Mouse (Mus musculus) forebrain, embryonic 13.5 days (tissue): ENCODE measurements around the gene Nbl1. TPM values are rescaled to one million over a fixed set of nuclear protein-coding genes. Genes with fewer than 3 reads are reported as not detected.

Experiments used
- ATAC-seq: fragments of 200-750 bp; cut with Nextera tagmentation; 2 replicates; pipeline ENCODE4 v1.8.0; 2017
- H3K27ac ChIP-seq: fragments of 300-500 bp; sonication (generic); 2 replicates; pipeline ENCODE4 v1.5.1; 2015; ENCODE audit warnings: inconsistent platforms, mild to moderate bottlenecking, moderate library complexity
- H3K27me3 ChIP-seq: fragments of 300-500 bp; sonication (generic); 2 replicates; pipeline ENCODE4 v1.6.1; 2015; ENCODE audit warnings: mild to moderate bottlenecking, inconsistent platforms
- H3K36me3 ChIP-seq: fragments of 300-500 bp; sonication (generic); 2 replicates; pipeline ENCODE4 v1.6.1; 2015; ENCODE audit warnings: mild to moderate bottlenecking, inconsistent platforms; ENCODE audit not compliant: poor library complexity, severe bottlenecking
- H3K4me1 ChIP-seq: fragments of 300-500 bp; sonication (generic); 2 replicates; pipeline ENCODE4 v1.6.1; 2015; ENCODE audit warnings: inconsistent platforms
- H3K4me2 ChIP-seq: fragments of 300-500 bp; sonication (generic); 2 replicates; pipeline ENCODE4 v1.6.1; 2015; ENCODE audit warnings: inconsistent platforms, mild to moderate bottlenecking, moderate library complexity
- H3K4me3 ChIP-seq: fragments of 300-500 bp; sonication (generic); 2 replicates; pipeline ENCODE4 v1.5.1; 2015; ENCODE audit warnings: mild to moderate bottlenecking, inconsistent platforms
- H3K9ac ChIP-seq: fragments of 300-500 bp; sonication (generic); 2 replicates; pipeline ENCODE4 v1.6.1; 2015; ENCODE audit warnings: mild to moderate bottlenecking, inconsistent platforms
- H3K9me3 ChIP-seq: fragments of 300-500 bp; sonication (generic); replicated peaks from 2 replicates; pipeline ENCODE4 v1.6.1; 2016; ENCODE audit warnings: inconsistent platforms
- WGBS: fragments of 180-500 bp; shearing (Covaris S2); methylation state at CpG from one replicate; pipeline ENCODE4 v1.1.7; 2015; 5-methylcytosine and 5-hydroxymethylcytosine counted together
- polyA plus RNA-seq: library from polyadenylated mRNA; unstranded; fragments of >200 nt; fragmentation: Nextera tagmentation; extraction: Ambion mirVana; gene quantifications from 2 replicates; pipeline ENCODE4 v1.2.1, GENCODE M21; 2015

Gene Nbl1
- polyA plus RNA-seq, 1 experiment from 2014 or later = 17.1 TPM

DNA sequence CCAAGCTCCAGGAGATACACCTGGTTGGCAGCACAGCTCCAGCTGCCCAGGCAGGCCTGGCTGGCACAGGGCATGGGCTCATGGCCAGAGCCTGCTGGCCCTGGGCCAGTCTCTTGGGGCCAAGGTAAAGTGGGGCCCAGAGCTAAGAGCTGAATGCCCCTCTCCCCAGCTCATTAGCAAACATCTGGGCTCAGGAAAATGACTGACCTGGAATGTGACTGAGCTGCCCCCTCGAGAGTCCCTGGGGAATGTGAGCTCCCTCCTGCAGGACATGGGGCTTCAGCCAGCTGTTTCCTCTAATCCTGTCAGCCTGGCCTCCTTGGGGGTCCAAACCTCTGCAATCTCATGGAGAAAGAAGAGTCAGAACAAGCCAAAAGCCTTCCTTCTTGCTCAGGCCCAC lies 2.6 kb upstream of the Nbl1 start:
- 23% methylated on average over 1 of the region's 1 CpGs for WGBS
- no peak overlapping the region for H3K4me3 ChIP-seq
- H3K36me3 ChIP-seq = no peaks in the 10 kb centered on the region
- no peak overlapping the region for H3K4me2 ChIP-seq
- no peak overlapping the region for H3K9ac ChIP-seq
- H3K4me1 ChIP-seq = peaks cover 24% of the 10 kb centered on the region
- H3K27ac ChIP-seq = no peak overlapping the region
- ATAC-seq = no peak
- H3K27me3 ChIP-seq = peaks cover 51% of the 10 kb centered on the region
- peaks cover 7% of the 10 kb centered on the region; the same call in 1 of the 2 replicates for H3K9me3 ChIP-seq

DNA sequence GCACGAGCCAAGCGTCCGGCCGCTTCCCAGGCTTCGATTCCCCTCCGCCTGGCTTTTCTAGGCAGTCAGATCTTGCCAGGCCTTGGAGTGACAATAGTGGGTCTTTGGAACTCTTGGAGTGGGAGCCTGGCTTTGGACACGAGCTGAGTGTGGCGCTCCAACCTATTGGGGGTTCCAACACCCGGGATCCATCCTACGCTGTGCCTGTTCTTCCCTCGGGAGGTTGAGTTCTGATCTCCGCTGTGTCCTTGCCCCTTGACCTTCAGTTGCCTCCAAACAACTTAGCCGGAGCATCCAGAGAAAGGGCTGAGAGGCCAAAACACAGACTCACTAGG lies 370 bp upstream of the Nbl1 start:
- Histone ChIP-seq H3K4me3 (peak overlapping the region; percentile 54), H3K27ac (no peak overlapping the region), H3K4me2 (peak overlapping the region; percentile 90), H3K36me3 (no peaks in the 10 kb centered on the region), H3K4me1 (peaks cover 27% of the 10 kb centered on the region), H3K9me3 (peaks cover 7% of the 10 kb centered on the region; the same call in 1 of the 2 replicates), H3K9ac (peak overlapping the region; percentile 71; the same call in 1 of the 2 replicates), H3K27me3 (peaks cover 69% of the 10 kb centered on the region)
- 24% methylated on average over 13 of the region's 13 CpGs for WGBS
- 0 out of 2 replicates have a peak, but pooled peaks have one; percentile 19 for ATAC-seq

DNA sequence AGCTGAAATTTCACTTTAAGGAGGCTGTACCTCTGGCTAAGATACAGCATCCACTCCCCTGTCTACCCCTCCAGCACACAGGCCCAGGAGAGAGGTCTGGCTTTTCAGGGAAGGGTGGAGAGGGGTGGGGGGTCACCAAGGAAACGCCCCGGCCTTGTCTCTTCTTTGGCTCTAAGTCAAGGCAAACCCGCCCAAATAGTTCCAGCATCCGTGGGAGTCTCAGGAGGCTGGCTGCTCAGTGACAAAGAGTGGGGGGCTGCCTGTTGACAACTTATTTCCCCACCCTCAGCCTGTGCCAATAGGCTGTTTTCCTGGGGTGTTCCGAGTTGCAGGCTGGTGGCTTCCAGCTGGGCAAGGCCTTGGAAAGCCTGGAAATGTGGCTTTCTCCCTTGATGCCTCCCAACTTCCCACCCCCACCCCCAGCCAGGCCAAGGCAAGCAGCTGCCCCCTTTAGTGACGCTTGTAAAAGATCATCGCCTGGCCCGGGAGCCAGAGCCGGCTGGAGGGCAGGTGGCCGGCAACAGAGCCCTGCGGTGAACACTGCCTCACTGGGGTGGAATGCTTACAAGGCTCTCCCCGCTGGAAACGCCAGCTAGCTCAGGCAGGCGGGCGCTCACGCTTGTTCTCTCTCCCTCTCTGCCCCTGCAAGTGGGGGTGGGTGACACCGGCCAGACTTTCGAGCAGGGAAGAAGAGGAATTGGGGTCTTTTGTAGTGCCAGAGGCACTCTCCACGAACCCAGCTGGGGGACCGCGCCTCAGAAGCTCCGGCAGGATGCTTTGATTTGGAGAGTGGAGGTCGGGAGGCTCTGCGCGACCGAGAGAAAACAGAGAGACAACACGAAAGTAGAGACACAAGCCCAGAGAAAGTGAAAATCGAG lies 1.1 kb downstream of the Nbl1 start:
- no peaks in the 10 kb centered on the region for H3K36me3 ChIP-seq
- ATAC-seq = no peak
- 3% methylated on average over 28 of the region's 28 CpGs for WGBS
- H3K4me3 ChIP-seq = peak overlapping the region; percentile 54
- peaks cover 7% of the 10 kb centered on the region; the same call in 1 of the 2 replicates for H3K9me3 ChIP-seq
- H3K27ac ChIP-seq = peak overlapping the region; percentile 25; the same call in 1 of the 2 replicates
- peaks cover 27% of the 10 kb centered on the region for H3K4me1 ChIP-seq
- H3K27me3 ChIP-seq = peaks cover 72% of the 10 kb centered on the region
- H3K9ac ChIP-seq = peak overlapping the region; percentile 71
- peak overlapping the region; percentile 90 for H3K4me2 ChIP-seq

DNA sequence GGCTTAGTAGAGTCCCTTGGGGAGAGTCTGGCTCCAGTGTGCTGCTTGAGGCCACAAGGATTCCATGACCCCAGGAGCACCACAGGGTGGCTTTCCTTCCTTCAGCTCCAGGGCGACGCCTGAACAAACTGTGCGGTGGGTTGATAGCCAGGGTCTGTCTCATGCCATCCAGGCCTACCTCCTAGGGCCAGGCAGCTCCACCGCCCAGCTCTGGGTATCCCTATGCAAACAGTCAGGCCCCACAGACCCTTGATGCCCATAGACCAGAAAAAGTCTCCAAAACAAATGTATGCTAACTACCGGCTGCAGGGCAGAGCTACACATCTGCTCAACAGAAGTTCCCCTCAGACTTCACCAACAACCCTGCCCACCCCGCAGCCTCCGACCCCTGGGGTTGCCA lies 1.7 kb downstream of the Nbl1 start:
- Histone ChIP-seq H3K9ac (no peak overlapping the region), H3K4me3 (peak overlapping the region; percentile 54; the same call in 1 of the 2 replicates), H3K27me3 (peaks cover 72% of the 10 kb centered on the region), H3K4me2 (peak overlapping the region; percentile 90; the same call in 1 of the 2 replicates), H3K9me3 (peaks cover 7% of the 10 kb centered on the region; the same call in 1 of the 2 replicates), H3K4me1 (peaks cover 27% of the 10 kb centered on the region), H3K27ac (peak overlapping the region; percentile 25; the same call in 1 of the 2 replicates), H3K36me3 (no peaks in the 10 kb centered on the region)
- no peak for ATAC-seq
- 36% methylated on average over 7 of the region's 7 CpGs for WGBS

DNA sequence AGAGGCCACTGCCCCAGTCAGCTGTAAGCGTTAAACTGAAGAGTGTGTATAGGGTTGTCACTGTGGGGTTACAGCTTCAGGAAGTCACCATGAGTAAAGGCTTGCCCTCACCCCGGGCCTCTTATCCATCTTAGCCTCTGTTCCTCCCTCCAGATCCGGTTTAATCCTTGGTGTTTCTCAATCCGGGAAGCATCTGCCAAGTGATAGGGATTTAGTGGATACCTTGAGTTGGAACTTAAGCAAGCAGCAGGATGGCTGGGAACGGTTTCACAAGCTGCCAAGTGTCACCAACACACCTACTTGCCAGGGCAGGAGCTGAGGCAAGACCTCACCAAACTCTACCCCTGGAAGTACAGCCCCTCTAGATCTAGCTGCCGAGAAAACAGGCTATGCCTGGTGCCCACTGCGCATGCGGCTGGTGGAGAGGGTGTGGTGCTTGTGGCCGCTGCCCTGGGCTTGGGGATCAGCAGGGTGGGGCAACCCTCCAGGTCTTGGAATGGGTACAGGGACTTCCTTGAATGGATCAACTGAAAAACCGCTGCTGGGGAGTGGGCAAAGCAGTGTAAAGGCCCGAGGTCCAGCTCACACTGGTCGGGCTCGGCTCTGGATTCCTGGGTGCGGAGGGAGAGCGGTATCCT lies 2.4 kb downstream of the Nbl1 start:
- Histone ChIP-seq H3K27me3 (peaks cover 73% of the 10 kb centered on the region), H3K9me3 (peaks cover 7% of the 10 kb centered on the region; the same call in 1 of the 2 replicates), H3K4me2 (no peak overlapping the region), H3K27ac (no peak overlapping the region), H3K9ac (no peak overlapping the region), H3K36me3 (no peaks in the 10 kb centered on the region), H3K4me1 (peaks cover 27% of the 10 kb centered on the region), H3K4me3 (no peak overlapping the region)
- no peak for ATAC-seq
- 76% methylated on average over 15 of the region's 15 CpGs for WGBS

DNA sequence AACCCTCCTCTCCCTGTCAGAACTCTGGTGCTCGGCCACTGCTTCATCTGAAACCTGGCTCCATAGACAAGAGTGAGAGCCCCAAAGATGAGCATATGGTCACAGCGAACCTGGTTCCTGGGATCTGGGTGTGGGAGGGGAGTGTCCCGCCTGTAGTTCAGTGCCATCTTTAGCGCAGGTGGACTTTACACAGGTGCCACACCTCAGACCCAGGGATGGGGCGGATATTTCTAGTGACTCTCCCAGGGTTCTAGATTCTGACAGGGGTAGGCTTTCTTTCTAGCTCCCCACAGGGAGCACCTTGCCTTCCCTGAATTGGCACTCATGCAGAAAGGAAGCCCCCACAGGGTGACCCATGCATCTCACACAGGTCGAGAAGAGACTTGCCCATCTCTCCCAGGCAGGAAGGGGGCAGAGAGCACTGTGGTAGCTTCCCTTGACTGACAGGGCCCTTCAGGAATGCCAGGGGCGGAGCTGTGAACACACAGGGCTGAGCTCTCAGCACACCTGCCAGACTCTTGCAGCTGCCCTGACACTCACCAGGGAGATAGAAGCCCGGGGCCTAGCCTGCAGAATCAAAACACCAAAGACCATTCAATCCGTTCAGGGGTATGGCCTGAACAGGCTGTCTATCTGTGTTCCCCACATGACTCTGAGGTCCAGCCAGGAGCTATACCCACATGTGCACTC lies 3.7 kb downstream of the Nbl1 start:
- 64% methylated on average over 9 of the region's 9 CpGs for WGBS

DNA sequence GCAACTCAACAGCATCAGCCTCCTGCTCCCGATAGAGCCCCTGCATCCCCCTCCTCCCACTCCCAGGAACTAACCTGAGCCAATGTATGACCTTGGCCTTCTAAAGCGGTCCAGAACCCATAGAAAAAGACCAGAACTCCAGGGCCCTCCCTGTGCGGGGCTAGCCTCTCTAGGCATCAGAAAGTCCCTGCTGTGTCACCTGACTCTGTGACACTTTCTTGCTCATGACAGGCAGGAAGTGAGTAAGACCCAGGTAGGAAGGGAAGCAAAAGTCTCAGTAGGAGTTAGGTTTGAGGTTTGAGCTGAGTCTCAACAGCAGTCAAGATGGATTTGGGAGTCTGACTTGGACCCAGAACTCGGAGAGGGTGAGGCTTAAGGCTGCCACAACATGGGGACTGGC lies 5.8 kb downstream of the Nbl1 start:
- Histone ChIP-seq H3K9ac (no peak overlapping the region), H3K36me3 (no peaks in the 10 kb centered on the region), H3K4me3 (no peak overlapping the region), H3K4me1 (peaks cover 32% of the 10 kb centered on the region), H3K9me3 (no peaks in the 10 kb centered on the region), H3K4me2 (no peak overlapping the region), H3K27me3 (peaks cover 51% of the 10 kb centered on the region), H3K27ac (no peak overlapping the region)
- ATAC-seq = no peak
- WGBS = 71% methylated on average over 4 of the region's 4 CpGs

More for the DNA sequence above, 3.7 kb downstream of the Nbl1 start:
- H3K27me3 ChIP-seq = peaks cover 72% of the 10 kb centered on the region
- ATAC-seq = no peak
- H3K4me3 ChIP-seq = no peak overlapping the region
- no peaks in the 10 kb centered on the region for H3K36me3 ChIP-seq
- H3K9me3 ChIP-seq = no peaks in the 10 kb centered on the region
- 0 out of 2 replicates have a peak overlapping the region, but pooled peaks have one; percentile 12 for H3K9ac ChIP-seq
- H3K4me2 ChIP-seq = no peak overlapping the region
- H3K4me1 ChIP-seq = peaks cover 27% of the 10 kb centered on the region
- no peak overlapping the region for H3K27ac ChIP-seq

DNA sequence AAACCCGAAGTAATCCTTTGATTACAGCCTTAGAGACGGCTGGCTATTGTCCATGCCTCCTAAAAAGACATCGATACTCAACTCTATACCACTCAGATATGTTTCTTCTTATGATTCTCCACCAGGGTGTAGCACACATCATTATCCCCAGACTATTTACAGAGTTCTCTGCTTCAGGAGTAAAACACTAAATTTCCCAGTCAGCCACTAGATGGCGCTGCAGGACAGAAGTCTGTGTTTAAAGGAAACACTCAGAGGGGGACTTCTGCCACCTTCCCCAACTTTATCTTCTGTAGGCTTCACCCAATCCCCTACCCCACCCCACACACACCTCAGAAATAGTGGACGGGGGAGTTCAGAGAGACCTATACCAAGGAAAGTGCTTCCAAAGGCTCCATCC lies 6.8 kb downstream of the Nbl1 start:
- Histone ChIP-seq H3K27ac (no peak overlapping the region), H3K27me3 (peaks cover 41% of the 10 kb centered on the region), H3K9me3 (no peaks in the 10 kb centered on the region), H3K4me3 (no peak overlapping the region), H3K4me1 (peaks cover 32% of the 10 kb centered on the region), H3K9ac (no peak overlapping the region), H3K4me2 (no peak overlapping the region), H3K36me3 (no peaks in the 10 kb centered on the region)
- 16% methylated on average over 5 of the region's 5 CpGs for WGBS
- peak; percentile 44 for ATAC-seq

DNA sequence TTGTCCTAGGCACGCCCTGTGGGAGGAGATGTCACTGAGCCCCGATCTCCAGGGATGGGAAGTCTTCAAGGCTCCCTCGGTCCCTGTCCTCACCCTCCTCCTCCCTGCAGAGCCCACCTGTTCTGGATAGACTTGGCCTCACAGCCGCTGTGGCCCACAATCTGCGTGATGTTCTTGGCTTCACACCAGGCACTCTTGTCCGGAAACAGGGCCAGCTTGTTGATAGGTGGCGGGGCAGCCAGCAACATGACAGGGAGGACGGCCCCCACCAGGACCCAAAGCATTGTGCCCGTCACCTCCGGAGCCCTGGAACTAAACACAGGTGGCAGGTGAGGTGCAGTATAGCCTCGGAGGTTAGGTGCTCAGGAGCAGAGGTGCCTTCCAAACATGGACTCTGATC lies 7.5 kb downstream of the Nbl1 start:
- Histone ChIP-seq H3K4me2 (no peak overlapping the region), H3K27ac (no peak overlapping the region), H3K4me3 (no peak overlapping the region), H3K27me3 (peaks cover 34% of the 10 kb centered on the region), H3K36me3 (no peaks in the 10 kb centered on the region), H3K9ac (no peak overlapping the region), H3K4me1 (peaks cover 31% of the 10 kb centered on the region), H3K9me3 (no peaks in the 10 kb centered on the region)
- ATAC-seq = no peak
- WGBS = 77% methylated on average over 11 of the region's 11 CpGs

DNA sequence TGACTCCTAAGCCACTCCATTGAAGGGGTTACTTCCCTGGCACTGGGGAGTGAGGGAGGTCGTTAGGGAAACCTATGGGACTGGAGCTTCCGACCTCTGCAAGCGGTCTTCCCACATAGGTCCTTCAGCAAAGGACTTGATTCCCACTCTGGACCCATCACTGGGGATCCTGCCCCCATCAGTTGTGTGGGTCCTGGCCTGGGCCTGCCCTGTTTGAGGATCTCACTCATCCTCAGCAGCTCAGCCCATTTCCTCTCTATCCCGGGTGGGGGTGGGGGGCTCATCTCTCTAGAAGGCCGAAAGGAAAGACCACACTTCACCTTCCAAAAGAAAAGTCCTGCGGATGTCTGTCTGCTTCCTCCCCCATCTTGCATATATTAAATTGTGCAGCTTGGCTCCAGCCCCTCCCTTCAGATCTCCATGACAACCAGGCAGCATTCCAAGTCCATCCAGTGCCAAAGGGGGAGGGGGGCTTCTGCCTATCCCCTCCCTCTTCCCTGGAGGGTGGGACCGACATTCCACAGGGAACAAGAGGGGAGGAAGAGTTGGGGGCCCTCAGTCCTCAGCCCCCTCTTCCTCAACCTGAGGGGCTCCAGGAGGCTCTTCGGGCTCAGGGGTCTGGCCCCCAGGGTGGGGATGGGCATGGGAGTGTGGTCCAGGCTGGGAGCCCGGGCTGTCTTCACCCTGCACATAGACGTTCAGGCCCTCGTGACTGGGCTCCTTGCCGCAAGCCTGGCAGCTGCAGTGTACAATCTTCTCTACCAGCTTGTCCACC lies 9.8 kb downstream of the Nbl1 start:
- H3K36me3 ChIP-seq = no peaks in the 10 kb centered on the region
- H3K9me3 ChIP-seq = no peaks in the 10 kb centered on the region
- peaks cover 34% of the 10 kb centered on the region for H3K4me1 ChIP-seq
- H3K27me3 ChIP-seq = peaks cover 18% of the 10 kb centered on the region
- H3K9ac ChIP-seq = peak overlapping the region; percentile 53
- H3K4me3 ChIP-seq = peak overlapping the region; percentile 3; the same call in 1 of the 2 replicates
- peak; percentile 73 for ATAC-seq
- 15% methylated on average over 12 of the region's 12 CpGs for WGBS
- peak overlapping the region; percentile 54 for H3K27ac ChIP-seq
- peak overlapping the region; percentile 47 for H3K4me2 ChIP-seq

DNA sequence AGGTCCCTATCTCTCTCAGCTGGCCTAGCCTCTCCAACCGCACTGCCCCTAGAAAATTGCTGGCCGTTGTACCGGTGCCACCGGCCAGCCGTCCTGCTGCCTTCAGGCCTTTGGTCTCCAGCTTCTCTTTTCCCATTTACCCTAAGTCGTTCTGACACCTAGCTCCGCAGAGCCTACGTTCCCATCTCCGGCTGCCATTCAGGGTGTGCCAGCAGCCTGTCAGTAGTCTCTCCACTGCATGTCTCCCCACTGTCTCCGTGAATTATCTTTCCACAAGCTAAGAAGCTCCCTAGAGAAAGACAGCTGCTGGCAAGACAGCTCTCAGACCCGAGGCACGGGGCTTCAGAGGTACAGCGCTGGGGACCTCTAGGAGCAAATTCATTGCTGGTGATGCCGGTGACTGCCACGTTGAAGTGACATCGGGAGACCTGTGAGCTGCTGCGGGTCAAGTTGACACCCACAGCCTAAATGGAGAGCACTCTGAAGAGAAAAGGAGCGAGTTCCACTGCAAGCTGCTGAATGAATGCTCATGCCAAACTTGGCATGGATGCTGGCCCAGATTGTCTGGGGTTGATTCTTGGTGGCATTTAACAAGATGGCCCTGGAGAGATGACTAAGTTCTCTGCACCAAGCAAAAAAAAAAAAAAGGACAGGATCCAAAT lies 11.4 kb downstream of the Nbl1 start:
- Histone ChIP-seq H3K27me3 (peaks cover 30% of the 10 kb centered on the region), H3K27ac (peak overlapping the region; percentile 49), H3K9me3 (no peaks in the 10 kb centered on the region), H3K4me2 (no peak overlapping the region), H3K4me1 (peaks cover 34% of the 10 kb centered on the region), H3K9ac (no peak overlapping the region), H3K4me3 (no peak overlapping the region), H3K36me3 (no peaks in the 10 kb centered on the region)
- WGBS = 75% methylated on average over 18 of the region's 18 CpGs
- no peak for ATAC-seq
